Mouse (Mus musculus): ENCODE measurements around the gene Cyb5r3.

- no peak for TF ChIP-seq CTCF (IDR thresholded peaks at IDR 0.05; ENCODE audit: borderline replicate concordance, extremely low read depth, insufficient read depth, insufficient read length)
- TF ChIP-seq POLR2A (IDR thresholded peaks at IDR 0.05; ENCODE audit: borderline replicate concordance, extremely low read depth, insufficient read depth, insufficient read length, poor library complexity, severe bottlenecking): no peak
These were observed 1.8 kb upstream of the Cyb5r3 start for GRCm38 (mm10) chr15:83173914-83174884.

Measured in brain, embryonic 14.5 days (tissue).